Mouse (Mus musculus): Measurements from ENCODE around the gene Adam1b. TPM values are rescaled to one million over a fixed set of nuclear protein-coding genes. Genes with fewer than 3 reads are reported as not detected.

Adam1b gene
- polyA plus RNA-seq, 1 experiment from 2014 or later, result not detected

GRCm38 (mm10) chr5:121476040-121476439 lies 27.2 kb downstream of the Adam1b start:
- H3K36me3 ChIP-seq, result no peaks in the 10 kb centered on the region
- 84% methylated on average over 1 of the region's 1 CpGs for WGBS
- no peak for ATAC-seq (ENCODE audit: low FRiP score)
- H3K4me1 ChIP-seq, result no peaks in the 10 kb centered on the region
- H3K27me3 ChIP-seq, result no peaks in the 10 kb centered on the region
- no peaks in the 10 kb centered on the region for H3K9me3 ChIP-seq (replicated peaks)
- no peak overlapping the region for H3K27ac ChIP-seq
- no peak overlapping the region for H3K4me3 ChIP-seq
- no peak overlapping the region for H3K9ac ChIP-seq
- no peak overlapping the region for H3K4me2 ChIP-seq (replicated peaks)

DNA sequence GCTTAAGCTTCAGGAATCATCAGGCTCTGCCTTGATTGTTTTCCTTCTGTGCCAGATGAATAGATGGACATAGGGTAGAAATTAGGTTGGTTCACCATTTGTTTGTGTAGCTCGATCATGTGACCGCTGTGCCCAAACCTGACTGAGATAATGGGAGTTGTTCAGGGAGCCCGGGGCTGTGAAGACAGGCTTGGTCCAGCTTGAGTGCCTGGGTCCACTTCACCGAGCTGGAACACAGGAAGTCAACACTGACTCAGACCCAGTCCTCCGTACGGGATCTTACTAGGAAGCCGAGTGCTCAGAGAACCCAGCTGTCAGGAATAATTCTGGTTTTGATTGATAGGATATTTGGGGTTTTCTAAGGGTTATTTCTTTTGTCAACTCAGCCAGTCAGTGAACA lies 28.6 kb downstream of the Adam1b start:
- Histone ChIP-seq H3K4me3 (no peak overlapping the region), H3K27ac (no peak overlapping the region), H3K9ac (no peak overlapping the region), H3K9me3 (replicated peaks) (no peaks in the 10 kb centered on the region), H3K4me2 (replicated peaks) (no peak overlapping the region), H3K4me1 (no peaks in the 10 kb centered on the region), H3K36me3 (no peaks in the 10 kb centered on the region), H3K27me3 (no peaks in the 10 kb centered on the region)
- no peak for ATAC-seq (ENCODE audit: low FRiP score)
- 79% methylated on average over 7 of the region's 7 CpGs for WGBS

DNA sequence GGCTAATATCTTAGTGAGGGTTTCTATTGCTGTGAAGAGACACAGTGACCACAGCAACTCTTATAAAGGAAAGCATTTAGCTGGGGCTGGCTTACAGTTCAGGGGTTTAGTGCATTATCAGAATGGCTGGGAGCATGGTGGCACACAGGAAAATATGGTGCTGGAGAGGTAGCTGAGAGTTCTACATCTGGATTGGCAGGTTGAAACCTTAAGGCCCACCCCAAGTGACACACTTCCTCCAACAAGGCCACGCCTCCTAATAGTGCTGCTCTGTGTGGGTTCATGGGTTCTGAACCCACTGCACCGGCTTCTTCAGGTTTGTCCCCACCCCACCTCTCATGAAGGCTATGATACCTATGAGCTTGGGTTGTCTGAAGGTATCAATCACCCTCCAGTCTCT lies 30.8 kb downstream of the Adam1b start:
- no peak overlapping the region for H3K4me3 ChIP-seq

DNA sequence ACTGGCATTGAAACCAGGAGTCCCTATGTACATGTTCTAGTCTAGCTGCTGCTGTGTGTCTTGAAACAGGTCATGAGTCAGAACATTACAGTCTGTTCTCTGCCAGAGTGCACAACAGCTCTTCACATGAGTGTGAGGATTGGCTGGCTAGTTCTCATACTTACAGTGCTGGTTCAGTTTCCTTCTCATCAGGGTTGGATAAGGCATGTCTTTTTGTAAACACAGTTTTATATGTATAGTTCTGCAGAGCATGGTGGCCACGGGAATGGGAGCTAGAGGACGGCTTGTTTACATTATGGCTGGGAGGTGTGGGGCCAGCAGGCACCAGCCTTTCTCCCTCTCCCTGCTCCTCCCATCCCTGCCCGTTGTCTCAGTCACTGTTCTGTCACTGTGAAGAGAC lies 33.7 kb downstream of the Adam1b start:
- 55% methylated on average over 3 of the region's 3 CpGs for WGBS
- Histone ChIP-seq H3K4me1 (no peaks in the 10 kb centered on the region), H3K9ac (no peak overlapping the region), H3K27ac (no peak overlapping the region), H3K27me3 (no peaks in the 10 kb centered on the region), H3K4me3 (no peak overlapping the region), H3K9me3 (replicated peaks) (no peaks in the 10 kb centered on the region), H3K4me2 (replicated peaks) (no peak overlapping the region), H3K36me3 (no peaks in the 10 kb centered on the region)
- no peak for ATAC-seq (ENCODE audit: low FRiP score)

More for the DNA sequence above, 30.8 kb downstream of the Adam1b start:
- ATAC-seq (ENCODE audit: low FRiP score), result no peak
- 94% methylated on average over 2 of the region's 2 CpGs for WGBS
- no peaks in the 10 kb centered on the region for H3K27me3 ChIP-seq
- no peaks in the 10 kb centered on the region for H3K9me3 ChIP-seq (replicated peaks)
- H3K27ac ChIP-seq, result no peak overlapping the region
- no peak overlapping the region for H3K4me2 ChIP-seq (replicated peaks)
- H3K9ac ChIP-seq, result no peak overlapping the region
- H3K36me3 ChIP-seq, result no peaks in the 10 kb centered on the region
- no peaks in the 10 kb centered on the region for H3K4me1 ChIP-seq

GRCm38 (mm10) chr5:121463601-121464250 lies 39.5 kb downstream of the Adam1b start:
- Histone ChIP-seq H3K4me2 (replicated peaks) (no peak overlapping the region), H3K9me3 (replicated peaks) (no peaks in the 10 kb centered on the region), H3K4me1 (no peaks in the 10 kb centered on the region), H3K4me3 (no peak overlapping the region), H3K36me3 (no peaks in the 10 kb centered on the region), H3K27me3 (no peaks in the 10 kb centered on the region), H3K9ac (no peak overlapping the region), H3K27ac (no peak overlapping the region)
- 76% methylated on average over 5 of the region's 5 CpGs for WGBS
- ATAC-seq (ENCODE audit: low FRiP score), result no peak

DNA sequence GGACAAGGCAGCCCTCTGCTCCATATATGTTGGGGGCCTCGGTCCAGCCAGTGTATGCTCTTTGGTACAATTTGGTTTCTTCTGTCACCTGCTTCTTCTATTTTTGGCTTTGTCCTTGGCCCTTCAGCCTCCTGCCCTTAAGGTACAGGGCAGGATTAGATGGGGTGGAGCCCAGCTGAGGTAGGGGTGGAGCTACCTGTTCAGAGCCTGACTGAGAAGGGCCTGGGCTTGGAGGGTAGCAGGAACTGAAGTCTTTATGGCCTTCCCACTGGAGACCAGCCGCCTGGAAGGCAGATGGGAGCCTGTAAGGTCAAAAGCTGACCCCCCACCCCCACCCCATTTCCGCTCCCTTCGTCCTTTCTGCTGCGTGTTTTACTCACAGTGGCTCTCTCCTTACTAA lies 40.3 kb downstream of the Adam1b start:
- no peak overlapping the region; the same call in 1 of the 2 replicates for H3K9ac ChIP-seq
- no peaks in the 10 kb centered on the region for H3K36me3 ChIP-seq
- no peaks in the 10 kb centered on the region for H3K4me1 ChIP-seq
- no peak overlapping the region for H3K4me2 ChIP-seq (replicated peaks)
- no peak overlapping the region for H3K4me3 ChIP-seq
- no peak overlapping the region for H3K27ac ChIP-seq
- WGBS, result 49% methylated on average over 5 of the region's 5 CpGs
- no peak for ATAC-seq (ENCODE audit: low FRiP score)
- H3K27me3 ChIP-seq, result no peaks in the 10 kb centered on the region
- no peaks in the 10 kb centered on the region for H3K9me3 ChIP-seq (replicated peaks)

- Histone ChIP-seq H3K27me3 (no peaks in the 10 kb centered on the region), H3K36me3 (no peaks in the 10 kb centered on the region), H3K4me2 (replicated peaks) (no peak overlapping the region), H3K4me3 (no peak overlapping the region), H3K4me1 (no peaks in the 10 kb centered on the region), H3K9me3 (replicated peaks) (no peaks in the 10 kb centered on the region), H3K9ac (no peak overlapping the region), H3K27ac (no peak overlapping the region)
- WGBS, result 48% methylated on average over 1 of the region's 1 CpGs
- ATAC-seq (ENCODE audit: low FRiP score), result no peak
These were observed 41.1 kb downstream of the Adam1b start for GRCm38 (mm10) chr5:121462171-121462502.

DNA sequence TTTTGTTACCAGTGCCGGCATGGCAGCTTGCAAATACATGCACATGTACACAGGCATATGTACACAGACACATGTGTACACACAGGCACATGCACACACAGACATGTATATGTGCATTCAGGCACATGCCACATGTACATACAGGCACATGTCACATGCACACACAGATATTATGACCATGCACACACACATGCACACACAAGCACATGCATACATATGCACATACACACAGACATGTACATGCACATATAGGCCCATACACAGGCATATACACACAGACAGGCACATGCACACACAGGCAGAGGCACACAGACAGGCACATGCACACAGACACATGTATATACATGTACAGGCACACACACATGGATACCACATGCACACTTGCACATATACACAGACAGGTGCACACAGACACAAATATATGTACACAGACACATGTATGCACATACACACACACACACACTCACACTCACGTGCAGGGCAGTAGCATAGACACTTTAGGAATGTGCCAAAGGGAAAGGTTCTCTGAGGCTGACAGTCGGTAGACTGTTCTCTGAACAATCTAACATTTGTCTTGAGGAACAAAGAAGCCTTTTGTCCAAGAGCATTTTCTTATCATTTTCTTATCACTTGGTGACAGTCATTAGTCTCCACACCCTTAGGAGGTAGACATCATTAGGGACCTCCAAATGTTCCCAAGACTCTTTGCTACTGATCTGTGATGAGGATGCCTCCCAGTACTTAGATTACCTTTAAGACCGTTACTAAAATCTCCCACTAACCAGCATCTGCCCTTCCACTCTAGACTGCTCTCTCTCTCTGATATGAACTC lies 41.7 kb downstream of the Adam1b start:
- Histone ChIP-seq H3K9me3 (replicated peaks) (no peaks in the 10 kb centered on the region), H3K4me3 (no peak overlapping the region), H3K27ac (no peak overlapping the region), H3K4me1 (no peaks in the 10 kb centered on the region), H3K4me2 (replicated peaks) (no peak overlapping the region), H3K9ac (no peak overlapping the region), H3K36me3 (no peaks in the 10 kb centered on the region), H3K27me3 (no peaks in the 10 kb centered on the region)
- WGBS, result 70% methylated on average over 4 of the region's 4 CpGs
- ATAC-seq (ENCODE audit: low FRiP score), result no peak

- ATAC-seq (ENCODE audit: low FRiP score), result no peak
- Histone ChIP-seq H3K4me2 (replicated peaks) (no peak overlapping the region), H3K4me3 (no peak overlapping the region), H3K9ac (no peak overlapping the region), H3K27ac (no peak overlapping the region), H3K27me3 (no peaks in the 10 kb centered on the region), H3K9me3 (replicated peaks) (no peaks in the 10 kb centered on the region), H3K4me1 (peaks cover 17% of the 10 kb centered on the region), H3K36me3 (no peaks in the 10 kb centered on the region)
- whole genome bisulfite sequencing, result 83% methylated on average over 9 of the region's 9 CpGs
These were observed 47.5 kb downstream of the Adam1b start for GRCm38 (mm10) chr5:121455510-121456265.

GRCm38 (mm10) chr5:121454503-121454782 lies 48.8 kb downstream of the Adam1b start:
- peaks cover 20% of the 10 kb centered on the region for H3K4me1 ChIP-seq
- H3K4me2 ChIP-seq (replicated peaks), result no peak overlapping the region
- no peak overlapping the region for H3K27ac ChIP-seq
- no peak overlapping the region for H3K4me3 ChIP-seq
- no peaks in the 10 kb centered on the region for H3K27me3 ChIP-seq
- H3K9ac ChIP-seq, result no peak overlapping the region
- WGBS, result 88% methylated on average over 3 of the region's 3 CpGs
- no peak for ATAC-seq (ENCODE audit: low FRiP score)
- 0 out of 2 replicates have a peak, but pooled peaks cover 2% of the 10 kb centered on the region for H3K36me3 ChIP-seq
- H3K9me3 ChIP-seq (replicated peaks), result no peaks in the 10 kb centered on the region

GRCm38 (mm10) chr5:121453743-121454502 lies 49.3 kb downstream of the Adam1b start:
- ATAC-seq (ENCODE audit: low FRiP score), result no peak
- WGBS, result 91% methylated on average over 13 of the region's 13 CpGs
- Histone ChIP-seq H3K27ac (no peak overlapping the region), H3K4me2 (replicated peaks) (peak overlapping the region; percentile 82; the same call in 1 of the 2 replicates), H3K36me3 (peaks cover 7% of the 10 kb centered on the region; the same call in 1 of the 2 replicates), H3K4me3 (no peak overlapping the region), H3K9me3 (replicated peaks) (no peaks in the 10 kb centered on the region), H3K9ac (peak overlapping the region; percentile 93; the same call in 1 of the 2 replicates), H3K27me3 (no peaks in the 10 kb centered on the region), H3K4me1 (peaks cover 20% of the 10 kb centered on the region)

GRCm38 (mm10) chr5:121452906-121453305 lies 50.3 kb downstream of the Adam1b start:
- Histone ChIP-seq H3K9me3 (replicated peaks) (no peaks in the 10 kb centered on the region; the same call in 1 of the 2 replicates), H3K27ac (peak overlapping the region; percentile 96), H3K36me3 (peaks cover 17% of the 10 kb centered on the region), H3K9ac (peak overlapping the region; percentile 93), H3K4me2 (replicated peaks) (peak overlapping the region; percentile 82), H3K4me1 (peaks cover 20% of the 10 kb centered on the region), H3K4me3 (peak overlapping the region; percentile 88), H3K27me3 (no peaks in the 10 kb centered on the region)
- ATAC-seq (ENCODE audit: low FRiP score), result no peak
- 9% methylated on average over 9 of the region's 9 CpGs for WGBS

Data from hindbrain, embryonic 12.5 days (tissue).